Mouse (Mus musculus): Measurements from ENCODE around the gene Ubl3.

- TF ChIP-seq CTCF (IDR thresholded peaks at IDR 0.05; ENCODE audit: borderline replicate concordance, insufficient read depth, low read depth, low read length) (no peak), POLR2A (IDR thresholded peaks at IDR 0.05; ENCODE audit: borderline replicate concordance, insufficient read depth, low read length) (no peak)
Measured at GRCm38 (mm10) chr5:148555156-148555555, 2.6 kb upstream of the Ubl3 start.

Data from cerebellum, adult 2 months (tissue).